Mouse (Mus musculus) E14TG2a.4 (cell line): ENCODE data around the gene Nav1.
A peak's percentile ranks its signal among the peaks of the same experiment; 100 is the strongest.

Experiments used
- H3K27me3 ChIP-seq: 2 replicates; pipeline ENCODE4 v1.6.1; 2014; ENCODE audit warnings: low read length, control low read depth; ENCODE audit not compliant: insufficient read depth
- H3K36me3 ChIP-seq: 2 replicates; pipeline ENCODE4 v1.6.1; 2014; ENCODE audit warnings: low read length, control low read depth; ENCODE audit not compliant: insufficient read depth
- H3K4me1 ChIP-seq: replicated peaks from 2 replicates; pipeline ENCODE4 v1.6.1; 2014; ENCODE audit warnings: low read depth, low read length, control low read depth
- H3K4me3 ChIP-seq: replicated peaks from 2 replicates; pipeline ENCODE4 v1.5.1; 2014; ENCODE audit warnings: mild to moderate bottlenecking, low read length
- H3K9me3 ChIP-seq: 2 replicates; pipeline ENCODE4 v1.6.1; 2014; ENCODE audit warnings: low read length, control low read depth
- CTCF ChIP-seq: conservative IDR thresholded peaks from 2 replicates; pipeline ENCODE4 v1.5.1; 2014; ENCODE audit warnings: low read length
- NANOG ChIP-seq: IDR thresholded peaks from 2 replicates; pipeline ENCODE4 v1.6.1; 2014; ENCODE audit warnings: borderline replicate concordance, low read length, mixed read lengths
- POU5F1 ChIP-seq: IDR thresholded peaks from 2 replicates; pipeline ENCODE4 v1.6.1; 2014; ENCODE audit warnings: low read length, borderline replicate concordance

Nav1 gene

DNA sequence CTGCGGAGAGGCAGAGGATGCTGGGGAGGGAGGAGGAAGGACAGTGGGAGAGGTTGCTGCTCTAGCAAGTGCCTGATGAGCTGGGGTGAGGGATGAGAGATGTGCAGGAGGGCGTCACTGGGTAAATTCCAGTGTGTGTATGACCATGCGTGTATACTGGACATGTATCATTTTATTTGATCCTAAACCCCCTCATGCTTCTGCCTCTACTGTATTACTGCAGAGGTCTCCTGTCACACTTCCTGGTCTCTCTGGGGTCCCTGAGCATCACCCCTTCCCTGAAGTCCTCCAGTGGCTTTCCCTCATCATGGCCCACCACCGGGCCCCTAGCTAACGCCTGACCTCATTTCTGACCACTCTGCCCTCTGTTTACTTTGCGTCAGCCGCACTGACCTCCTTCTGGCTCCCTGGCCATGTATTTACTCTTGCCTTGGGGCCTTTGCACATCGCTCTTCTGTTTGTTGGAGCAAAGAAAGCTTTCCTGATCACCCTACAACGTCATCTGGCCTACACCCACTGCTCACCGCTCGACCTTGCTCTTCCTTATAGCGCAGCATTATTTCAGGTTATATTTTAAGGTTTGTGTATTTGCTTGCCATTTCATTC lies 91.4 kb downstream of the Nav1 start:
- Histone ChIP-seq H3K27me3 (peaks cover 41% of the 10 kb centered on the region), H3K4me3 (no peak overlapping the region), H3K4me1 (peaks cover 14% of the 10 kb centered on the region), H3K36me3 (no peaks in the 10 kb centered on the region), H3K9me3 (no peaks in the 10 kb centered on the region)
- TF ChIP-seq POU5F1: no peak
- no peak for TF ChIP-seq NANOG

GRCm38 (mm10) chr1:135514913-135515632 lies 92.0 kb downstream of the Nav1 start:
- peaks cover 19% of the 10 kb centered on the region for H3K4me1 ChIP-seq
- no peak for TF ChIP-seq NANOG
- no peak for TF ChIP-seq POU5F1
- TF ChIP-seq CTCF: no peak
- H3K27me3 ChIP-seq: peaks cover 45% of the 10 kb centered on the region
- no peaks in the 10 kb centered on the region for H3K36me3 ChIP-seq
- H3K4me3 ChIP-seq: no peak overlapping the region
- H3K9me3 ChIP-seq: no peaks in the 10 kb centered on the region

DNA sequence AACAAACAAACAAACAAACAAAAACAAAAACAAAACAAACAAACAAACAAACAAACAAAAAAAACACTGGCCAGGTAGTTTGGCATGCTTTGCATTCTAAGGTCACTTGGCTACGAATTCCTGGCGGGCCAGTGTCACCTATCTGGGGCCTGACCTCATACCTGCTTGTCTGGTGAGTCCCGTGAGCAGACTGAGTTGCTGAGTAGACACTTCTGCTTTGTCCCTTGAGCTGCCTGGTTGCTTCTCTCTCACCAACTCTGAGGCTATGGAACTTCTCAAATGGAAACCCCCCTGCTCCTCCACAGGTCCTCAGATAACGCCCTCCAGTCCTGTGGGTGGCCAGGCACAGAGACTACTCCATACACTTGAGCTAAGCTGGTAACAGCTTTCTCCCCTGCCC lies 93.0 kb downstream of the Nav1 start:
- no peaks in the 10 kb centered on the region for H3K9me3 ChIP-seq
- no peaks in the 10 kb centered on the region for H3K36me3 ChIP-seq
- no peak overlapping the region for H3K4me3 ChIP-seq
- H3K27me3 ChIP-seq: peaks cover 55% of the 10 kb centered on the region
- H3K4me1 ChIP-seq: peaks cover 26% of the 10 kb centered on the region
- TF ChIP-seq POU5F1 (no peak), NANOG (no peak), CTCF (no peak)

GRCm38 (mm10) chr1:135513464-135513863 lies 93.6 kb downstream of the Nav1 start:
- Histone ChIP-seq H3K4me3 (no peak overlapping the region), H3K36me3 (no peaks in the 10 kb centered on the region), H3K4me1 (peaks cover 32% of the 10 kb centered on the region), H3K9me3 (no peaks in the 10 kb centered on the region), H3K27me3 (peaks cover 61% of the 10 kb centered on the region)
- TF ChIP-seq NANOG (no peak), POU5F1 (no peak), CTCF (no peak)

DNA sequence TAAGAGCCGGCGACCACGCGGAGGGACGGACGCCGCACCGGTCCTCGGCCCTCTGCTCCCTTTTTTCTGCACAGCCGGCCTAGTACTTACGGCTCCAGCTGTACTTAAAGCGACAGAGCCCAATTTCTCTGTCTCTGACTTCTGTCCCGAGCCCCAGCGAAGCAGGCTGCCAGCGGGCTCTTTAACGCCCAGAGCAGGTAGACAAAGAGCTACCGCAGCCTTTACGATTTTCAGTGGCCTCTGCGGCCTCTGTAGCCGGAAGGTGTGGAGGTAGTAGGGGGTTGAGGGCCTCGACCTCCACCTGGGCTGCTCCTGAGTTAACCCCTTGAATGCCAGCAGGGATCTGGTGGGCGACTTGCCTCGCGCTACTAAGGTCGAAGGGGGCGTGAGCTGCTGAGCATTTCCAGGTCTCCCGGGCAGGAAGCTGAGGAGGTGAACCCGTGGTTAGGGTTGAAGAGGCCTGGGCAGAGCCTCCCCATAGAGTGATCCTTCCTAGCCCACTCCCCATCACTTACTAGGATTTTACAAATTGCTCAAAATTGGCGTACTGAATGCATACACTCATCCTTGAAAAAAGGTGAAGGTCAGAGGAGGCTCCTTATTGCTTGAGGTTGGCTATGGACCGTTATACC lies 96.6 kb downstream of the Nav1 start:
- peaks cover 50% of the 10 kb centered on the region for H3K27me3 ChIP-seq
- peak overlapping the region; percentile 80 for H3K4me3 ChIP-seq
- no peak for TF ChIP-seq POU5F1
- peaks cover 6% of the 10 kb centered on the region; the same call in 1 of the 2 replicates for H3K36me3 ChIP-seq
- H3K4me1 ChIP-seq: peaks cover 57% of the 10 kb centered on the region
- no peaks in the 10 kb centered on the region for H3K9me3 ChIP-seq

DNA sequence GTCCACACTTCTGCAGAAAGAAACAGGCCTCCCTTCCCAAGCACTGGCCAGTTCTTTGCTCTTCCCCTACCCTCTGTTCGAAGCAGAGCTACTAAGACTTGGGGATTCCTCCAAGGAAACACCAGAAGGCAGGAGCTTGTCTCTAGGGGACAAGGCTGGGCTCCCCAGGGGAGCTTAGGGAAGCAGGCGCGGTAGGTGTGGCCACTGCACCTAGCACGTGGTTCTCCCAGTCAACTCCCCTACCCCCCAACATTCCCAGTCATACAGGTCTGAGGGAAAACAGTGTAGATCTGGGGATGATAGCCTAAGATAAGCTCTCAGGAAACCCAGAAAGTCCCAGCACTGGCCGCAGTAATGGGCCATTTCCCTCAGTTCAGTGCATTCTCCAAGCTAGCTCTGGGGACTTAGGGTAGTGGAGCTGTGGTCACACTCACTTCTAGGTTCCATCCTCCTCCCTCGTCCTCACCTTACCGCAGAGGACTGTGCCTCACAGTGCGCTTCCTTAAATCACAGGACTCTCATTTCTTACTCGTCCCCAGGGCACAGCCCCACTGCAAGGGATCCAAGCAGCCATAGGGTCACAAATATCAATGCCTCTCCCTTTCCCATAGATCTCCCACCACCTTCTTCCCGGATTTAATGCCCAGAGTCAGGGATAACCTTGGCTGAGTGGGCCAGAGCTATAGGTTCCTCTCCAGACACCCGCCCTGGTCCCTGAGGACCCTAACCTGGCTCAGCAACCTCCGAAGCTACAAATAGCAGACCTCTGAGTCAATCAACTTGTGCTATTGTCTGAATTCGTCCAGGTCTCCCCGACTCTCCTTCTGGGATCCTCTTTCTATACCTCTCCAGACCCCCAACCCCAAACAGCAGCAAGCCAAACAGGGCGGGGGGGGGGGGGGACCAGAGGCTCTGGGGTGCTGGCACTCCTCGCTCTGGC lies 97.7 kb downstream of the Nav1 start:
- H3K27me3 ChIP-seq: peaks cover 44% of the 10 kb centered on the region
- H3K36me3 ChIP-seq: peaks cover 10% of the 10 kb centered on the region; the same call in 1 of the 2 replicates
- H3K4me3 ChIP-seq: peak overlapping the region; percentile 80
- no peaks in the 10 kb centered on the region for H3K9me3 ChIP-seq
- H3K4me1 ChIP-seq: peaks cover 60% of the 10 kb centered on the region
- TF ChIP-seq NANOG (no peak), CTCF (no peak), POU5F1 (no peak)

- Histone ChIP-seq H3K4me3 (peak overlapping the region; percentile 80), H3K4me1 (peaks cover 60% of the 10 kb centered on the region), H3K27me3 (peaks cover 40% of the 10 kb centered on the region), H3K36me3 (peaks cover 10% of the 10 kb centered on the region; the same call in 1 of the 2 replicates), H3K9me3 (no peaks in the 10 kb centered on the region)
- no peak for TF ChIP-seq NANOG
- no peak for TF ChIP-seq CTCF
- TF ChIP-seq POU5F1: no peak
Observed at GRCm38 (mm10) chr1:135508349-135508634, 98.8 kb downstream of the Nav1 start.
